Mouse (Mus musculus): ENCODE results near the gene Stub1.
"Not testable (repeated sequence)": the region's sequence is repeated elsewhere in the genome, so short reads cannot be mapped to it uniquely, and the experiment has no call there.

Gene Stub1

GRCm38 (mm10) chr17:25833291-25833663 is at the start of gene Stub1:
TSS of gene Stub1 (minus strand) at chr17:25833404.
- peak; percentile 96 for DNase-seq (ENCODE audit: low read depth, low spot score)

- no peak for DNase-seq (ENCODE audit: low read depth, low spot score)
These were observed 49.1 kb upstream of the Stub1 start for GRCm38 (mm10) chr17:25882306-25882705.

GRCm38 (mm10) chr17:25881691-25882090 is 48.5 kb upstream of the Stub1 start:
- DNase-seq (ENCODE audit: low read depth, low spot score) = no peak

GRCm38 (mm10) chr17:25880913-25881641 is 47.9 kb upstream of the Stub1 start:
- no peak for DNase-seq (ENCODE audit: low read depth, low spot score)

GRCm38 (mm10) chr17:25880196-25880910 is 47.1 kb upstream of the Stub1 start, which contains the start of gene Wfikkn1:
TSS of gene Wfikkn1 (minus strand) at chr17:25880858.
- DNase-seq (ENCODE audit: low read depth, low spot score) = peak; percentile 48

GRCm38 (mm10) chr17:25879750-25880149 is 46.5 kb upstream of the Stub1 start:
- no peak for DNase-seq (ENCODE audit: low read depth, low spot score)

- peak; percentile 65 for DNase-seq (ENCODE audit: low read depth, low spot score)
These were observed 46.1 kb upstream of the Stub1 start for GRCm38 (mm10) chr17:25879261-25879660.

GRCm38 (mm10) chr17:25878611-25879180 is 45.5 kb upstream of the Stub1 start:
- DNase-seq (ENCODE audit: low read depth, low spot score) = no peak

GRCm38 (mm10) chr17:25877741-25878610 is 44.8 kb upstream of the Stub1 start:
- DNase-seq (ENCODE audit: low read depth, low spot score) = no peak

GRCm38 (mm10) chr17:25877025-25877424 is 43.8 kb upstream of the Stub1 start:
- no peak for DNase-seq (ENCODE audit: low read depth, low spot score)

GRCm38 (mm10) chr17:25876347-25876915 is 43.2 kb upstream of the Stub1 start:
- no peak for DNase-seq (ENCODE audit: low read depth, low spot score)

- DNase-seq (ENCODE audit: low read depth, low spot score) = peak; percentile 96
These were observed 42.2 kb upstream of the Stub1 start for GRCm38 (mm10) chr17:25875171-25876136.

GRCm38 (mm10) chr17:25874721-25875170 is 41.5 kb upstream of the Stub1 start, which contains the start of gene Mettl26:
TSS of gene Mettl26 (plus strand) at chr17:25875074.
- DNase-seq (ENCODE audit: low read depth, low spot score) = peak; percentile 95

- no peak for DNase-seq (ENCODE audit: low read depth, low spot score)
These were observed 41.0 kb upstream of the Stub1 start for GRCm38 (mm10) chr17:25874148-25874720.

GRCm38 (mm10) chr17:25873405-25874147 is 40.4 kb upstream of the Stub1 start:
- DNase-seq (ENCODE audit: low read depth, low spot score) = no peak

GRCm38 (mm10) chr17:25872676-25873075 is 39.5 kb upstream of the Stub1 start:
- no peak for DNase-seq (ENCODE audit: low read depth, low spot score)

- not testable (repeated sequence) for DNase-seq (ENCODE audit: low read depth, low spot score)
These were observed 38.4 kb upstream of the Stub1 start for GRCm38 (mm10) chr17:25871566-25871965.

GRCm38 (mm10) chr17:25869954-25870353 is 36.8 kb upstream of the Stub1 start:
- DNase-seq (ENCODE audit: low read depth, low spot score) = no peak

GRCm38 (mm10) chr17:25869498-25869897 is 36.3 kb upstream of the Stub1 start:
- DNase-seq (ENCODE audit: low read depth, low spot score) = no peak

All from brain, adult 2 months (tissue).